Mouse (Mus musculus): ENCODE data around the gene Tmem270. TPM values are rescaled to one million over a fixed set of nuclear protein-coding genes. Genes with fewer than 3 reads are reported as not detected.
"Not testable (repeated sequence)": the region's sequence is repeated elsewhere in the genome, so short reads cannot be mapped to it uniquely, and the experiment has no call there.

The Tmem270 gene
- total and polyA plus RNA-seq, 2 experiments from 2014 or later: 0.19 TPM; not detected in 1

DNA sequence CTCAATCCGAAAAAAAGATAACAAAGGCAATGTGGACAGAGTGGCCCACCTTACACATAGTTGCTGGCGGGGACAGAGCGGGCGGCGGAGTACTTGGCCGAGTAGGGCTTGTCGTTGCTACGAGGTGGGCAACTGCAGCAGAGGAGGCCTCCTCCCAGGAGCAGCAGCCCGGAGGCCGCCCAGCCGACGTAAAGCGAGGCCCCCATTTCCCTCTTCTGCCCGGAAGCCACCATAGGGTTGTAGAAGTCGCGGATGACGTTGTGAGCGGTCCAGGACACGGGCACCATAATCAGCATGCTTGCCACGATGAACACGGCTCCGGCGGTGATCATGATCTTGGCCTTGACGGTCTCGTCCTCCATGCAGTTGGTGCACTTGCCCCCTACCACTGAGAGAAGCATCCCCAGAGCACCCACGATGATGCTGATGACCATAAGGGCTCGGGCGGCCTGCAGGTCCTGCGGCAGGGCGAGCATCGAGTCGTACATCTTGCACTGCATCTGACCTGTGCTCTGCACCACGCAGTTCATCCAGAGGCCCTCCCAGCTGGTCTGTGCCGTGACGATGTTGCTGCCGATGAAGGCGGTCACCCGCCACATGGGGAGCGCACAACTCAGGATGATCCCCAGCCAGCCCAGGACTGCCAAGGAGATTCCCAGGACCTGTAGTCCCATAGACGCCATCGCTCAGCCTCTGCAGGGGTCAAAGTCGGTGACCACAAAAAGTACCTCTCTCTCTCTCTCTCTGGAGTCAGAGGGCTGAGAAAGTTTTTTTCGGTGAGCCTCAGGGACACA lies 39.7 kb upstream of the Tmem270 start:
- TF ChIP-seq CTCF (IDR thresholded peaks at IDR 0.05): no peak
- H3K4me2 ChIP-seq (ENCODE audit: low read depth, low read length, poor library complexity, severe bottlenecking): no peak overlapping the region

DNA sequence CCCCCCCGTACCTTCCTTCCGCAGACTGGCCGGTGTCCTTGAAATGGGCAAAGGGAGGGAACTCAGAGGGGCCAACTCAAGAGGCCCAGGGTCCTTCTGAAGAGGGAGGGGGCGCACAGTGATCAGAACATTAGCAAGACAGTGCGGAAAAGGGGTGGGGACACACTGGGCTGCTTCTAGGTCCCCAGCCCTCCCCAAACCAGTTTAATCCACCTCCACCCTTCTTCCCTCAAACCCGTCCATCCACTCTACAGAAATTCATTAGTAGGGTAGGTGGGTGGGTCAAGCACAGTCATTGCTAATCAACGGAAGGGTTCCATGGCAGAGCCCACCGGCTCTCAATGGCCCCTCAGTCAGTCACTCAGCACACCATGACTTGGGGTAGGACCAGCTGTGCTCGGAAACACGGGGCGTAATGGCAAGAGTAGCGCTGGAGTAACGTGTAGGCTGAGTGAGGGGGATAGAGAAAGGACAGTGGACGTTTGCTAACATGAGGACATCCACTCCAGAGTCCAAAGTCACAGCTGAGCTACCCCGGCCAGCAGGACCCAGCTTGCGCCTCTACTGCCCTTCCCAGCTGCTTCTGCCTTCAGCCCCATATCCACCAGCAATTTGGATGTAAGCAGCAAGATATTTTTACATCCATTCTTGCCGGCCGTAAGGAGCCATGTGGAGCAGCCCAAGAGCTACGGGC lies 38.9 kb upstream of the Tmem270 start:
- TF ChIP-seq CTCF (IDR thresholded peaks at IDR 0.05): no peak
- no peak overlapping the region for H3K9ac ChIP-seq (replicated peaks; ENCODE audit: low read length, poor library complexity, severe bottlenecking)
- no peak overlapping the region for H3K27ac ChIP-seq (ENCODE audit: low read depth, low read length)
- H3K9me3 ChIP-seq (ENCODE audit: low read length): no peaks in the 10 kb centered on the region
- H3K4me2 ChIP-seq (ENCODE audit: low read depth, low read length, poor library complexity, severe bottlenecking): no peak overlapping the region
- no peaks in the 10 kb centered on the region for H3K4me1 ChIP-seq (ENCODE audit: insufficient read depth, low read length)
- ATAC-seq (ENCODE audit: low FRiP score) (no peak), DNase-seq (ENCODE audit: low spot score) (no peak)
- H3K4me3 ChIP-seq (ENCODE audit: low read depth, low read length): no peak overlapping the region
- no peaks in the 10 kb centered on the region for H3K36me3 ChIP-seq (ENCODE audit: insufficient read depth, low read length)
- WGBS: 58% methylated on average over 16 of the region's 19 CpGs
- peaks cover 17% of the 10 kb centered on the region; the same call in 1 of the 2 replicates for H3K27me3 ChIP-seq (ENCODE audit: insufficient read depth, low read length)

More for the DNA sequence above, 39.7 kb upstream of the Tmem270 start:
- 21% methylated on average over 43 of the region's 43 CpGs for WGBS
- no peak overlapping the region for H3K9ac ChIP-seq (replicated peaks; ENCODE audit: low read length, poor library complexity, severe bottlenecking)
- H3K4me1 ChIP-seq (ENCODE audit: insufficient read depth, low read length): no peaks in the 10 kb centered on the region
- no peaks in the 10 kb centered on the region for H3K9me3 ChIP-seq (ENCODE audit: low read length)
- ATAC-seq (ENCODE audit: low FRiP score): no peak
- H3K27ac ChIP-seq (ENCODE audit: low read depth, low read length): no peak overlapping the region
- peaks cover 17% of the 10 kb centered on the region; the same call in 1 of the 2 replicates for H3K27me3 ChIP-seq (ENCODE audit: insufficient read depth, low read length)
- no peak overlapping the region for H3K4me3 ChIP-seq (ENCODE audit: low read depth, low read length)
- no peak for DNase-seq (ENCODE audit: low spot score)
- H3K36me3 ChIP-seq (ENCODE audit: insufficient read depth, low read length): no peaks in the 10 kb centered on the region

DNA sequence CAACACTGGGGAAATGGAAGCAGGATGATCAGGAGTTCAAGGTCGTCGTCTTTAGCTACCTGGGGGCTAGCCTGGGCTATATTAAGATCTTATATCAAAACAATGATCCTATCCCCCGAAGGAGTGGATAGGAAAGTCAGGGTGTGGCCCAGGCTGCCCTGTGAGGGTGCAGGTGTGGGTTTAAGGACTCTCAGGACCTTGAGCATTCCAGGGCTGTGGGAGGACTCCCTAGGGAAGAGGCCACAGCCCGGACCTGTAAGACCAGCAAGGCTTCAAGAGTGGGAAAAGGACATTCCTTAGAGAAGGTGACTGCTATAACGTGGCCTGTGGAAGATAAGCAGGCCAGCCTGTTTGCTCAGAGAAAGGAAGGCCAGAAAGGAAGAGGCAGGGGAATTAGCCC lies 37.6 kb upstream of the Tmem270 start:
- H3K4me1 ChIP-seq (ENCODE audit: insufficient read depth, low read length): no peaks in the 10 kb centered on the region
- no peaks in the 10 kb centered on the region for H3K36me3 ChIP-seq (ENCODE audit: insufficient read depth, low read length)
- H3K9ac ChIP-seq (replicated peaks; ENCODE audit: low read length, poor library complexity, severe bottlenecking): no peak overlapping the region
- H3K4me2 ChIP-seq (ENCODE audit: low read depth, low read length, poor library complexity, severe bottlenecking): no peak overlapping the region
- 81% methylated on average over 5 of the region's 5 CpGs for WGBS
- DNase-seq (ENCODE audit: low spot score) (no peak), ATAC-seq (ENCODE audit: low FRiP score) (no peak)
- TF ChIP-seq CTCF (IDR thresholded peaks at IDR 0.05): no peak
- H3K4me3 ChIP-seq (ENCODE audit: low read depth, low read length): no peak overlapping the region
- H3K9me3 ChIP-seq (ENCODE audit: low read length): no peaks in the 10 kb centered on the region
- H3K27me3 ChIP-seq (ENCODE audit: insufficient read depth, low read length): peaks cover 17% of the 10 kb centered on the region; the same call in 1 of the 2 replicates
- H3K27ac ChIP-seq (ENCODE audit: low read depth, low read length): no peak overlapping the region

DNA sequence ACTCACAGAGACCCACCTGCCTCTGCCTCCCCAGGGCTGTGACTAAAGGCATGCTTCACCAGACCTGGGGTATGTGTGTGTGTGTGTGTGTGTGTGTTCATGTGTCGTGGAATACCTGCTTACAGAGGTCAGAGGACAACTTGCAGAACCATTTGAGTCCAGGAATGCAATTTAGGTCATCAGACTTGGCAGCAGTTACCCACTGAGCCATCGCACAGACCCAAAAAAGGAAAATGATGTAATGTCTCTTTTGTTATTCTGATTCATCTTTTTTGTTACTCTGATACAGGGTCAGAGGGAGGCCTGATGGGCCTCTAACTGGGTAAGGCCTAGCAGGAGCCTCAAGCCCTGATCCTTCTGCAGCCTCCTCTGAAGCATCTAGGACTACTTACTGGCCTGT lies 36.2 kb upstream of the Tmem270 start:
- no peak for DNase-seq (ENCODE audit: low spot score)
- Histone ChIP-seq H3K4me1 (ENCODE audit: insufficient read depth, low read length) (no peaks in the 10 kb centered on the region), H3K36me3 (ENCODE audit: insufficient read depth, low read length) (no peaks in the 10 kb centered on the region), H3K9ac (replicated peaks; ENCODE audit: low read length, poor library complexity, severe bottlenecking) (no peak overlapping the region), H3K9me3 (ENCODE audit: low read length) (no peaks in the 10 kb centered on the region), H3K27me3 (ENCODE audit: insufficient read depth, low read length) (peaks cover 17% of the 10 kb centered on the region; the same call in 1 of the 2 replicates), H3K4me3 (ENCODE audit: low read depth, low read length) (no peak overlapping the region), H3K27ac (ENCODE audit: low read depth, low read length) (no peak overlapping the region), H3K4me2 (ENCODE audit: low read depth, low read length, poor library complexity, severe bottlenecking) (no peak overlapping the region)
- ATAC-seq (ENCODE audit: low FRiP score): no peak
- WGBS: 75% methylated on average over 2 of the region's 2 CpGs
- TF ChIP-seq CTCF (IDR thresholded peaks at IDR 0.05): no peak

DNA sequence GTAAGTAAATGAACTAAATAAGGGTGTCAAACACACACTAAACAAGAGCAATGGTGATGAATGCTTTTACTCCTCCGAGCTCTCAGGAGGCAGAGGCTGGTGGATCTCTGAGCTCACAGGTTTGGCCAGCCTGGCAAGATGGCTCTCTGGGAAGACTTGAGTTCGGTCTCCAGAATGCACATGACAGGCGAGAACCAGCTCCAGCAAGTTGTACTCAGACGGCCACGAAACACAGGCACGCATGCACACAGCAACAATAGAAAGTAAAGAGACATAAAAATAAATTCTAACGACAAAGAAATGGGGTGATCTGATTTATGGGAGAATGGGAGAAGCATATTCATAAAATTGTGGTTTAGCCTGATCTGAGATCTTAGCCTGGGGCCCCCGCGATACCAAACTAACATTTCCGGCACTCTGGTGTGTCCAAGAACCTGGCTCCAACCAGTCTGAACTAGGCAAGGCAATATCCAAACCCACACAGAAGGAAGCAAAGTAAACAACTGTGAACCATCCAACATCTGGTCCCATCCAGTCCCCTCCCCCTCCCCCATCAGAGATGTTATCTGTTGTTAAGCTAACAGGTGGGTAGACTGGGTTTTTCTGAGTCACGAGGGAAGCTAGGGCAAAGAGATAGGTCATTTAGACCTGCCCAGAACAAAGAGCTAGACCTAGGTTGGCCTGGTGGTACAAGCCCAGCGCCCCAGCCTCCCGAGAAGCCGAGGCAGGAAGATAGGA lies 35.1 kb upstream of the Tmem270 start:
- peaks cover 14% of the 10 kb centered on the region; the same call in 1 of the 2 replicates for H3K27me3 ChIP-seq (ENCODE audit: insufficient read depth, low read length)
- H3K4me3 ChIP-seq (ENCODE audit: low read depth, low read length): no peak overlapping the region
- H3K9me3 ChIP-seq (ENCODE audit: low read length): no peaks in the 10 kb centered on the region
- no peak for DNase-seq (ENCODE audit: low spot score)
- H3K36me3 ChIP-seq (ENCODE audit: insufficient read depth, low read length): no peaks in the 10 kb centered on the region
- TF ChIP-seq CTCF (IDR thresholded peaks at IDR 0.05): no peak
- 88% methylated on average over 14 of the region's 14 CpGs for WGBS
- H3K27ac ChIP-seq (ENCODE audit: low read depth, low read length): no peak overlapping the region
- ATAC-seq (ENCODE audit: low FRiP score): no peak
- no peaks in the 10 kb centered on the region for H3K4me1 ChIP-seq (ENCODE audit: insufficient read depth, low read length)
- no peak overlapping the region for H3K4me2 ChIP-seq (ENCODE audit: low read depth, low read length, poor library complexity, severe bottlenecking)
- H3K9ac ChIP-seq (replicated peaks; ENCODE audit: low read length, poor library complexity, severe bottlenecking): no peak overlapping the region

DNA sequence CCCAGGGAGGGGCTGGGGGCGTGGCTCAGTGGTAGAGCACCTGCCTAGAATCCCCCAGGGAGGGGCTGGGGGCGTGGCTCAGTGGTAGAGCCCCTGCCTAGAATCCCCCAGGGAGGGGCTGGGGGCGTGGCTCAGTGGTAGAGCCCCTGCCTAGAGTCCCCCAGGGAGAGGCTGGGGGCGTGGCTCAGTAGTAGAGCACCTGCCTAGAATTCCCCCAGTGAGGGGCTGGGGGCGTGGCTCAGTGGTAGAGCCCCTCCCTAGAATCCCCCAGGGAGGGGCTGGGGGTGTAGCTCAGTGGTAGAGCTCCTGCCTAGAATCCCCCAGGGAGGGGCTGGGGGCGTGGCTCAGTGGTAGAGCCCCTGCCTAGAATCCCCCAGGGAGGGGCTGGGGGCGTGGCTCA lies 33.0 kb upstream of the Tmem270 start:
- not testable (repeated sequence) for H3K4me2 ChIP-seq (ENCODE audit: low read depth, low read length, poor library complexity, severe bottlenecking); H3K4me3 ChIP-seq (ENCODE audit: low read depth, low read length); H3K36me3 ChIP-seq (ENCODE audit: insufficient read depth, low read length); H3K27ac ChIP-seq (ENCODE audit: low read depth, low read length); DNase-seq (ENCODE audit: low spot score); H3K9me3 ChIP-seq (ENCODE audit: low read length); H3K9ac ChIP-seq (replicated peaks; ENCODE audit: low read length, poor library complexity, severe bottlenecking); H3K4me1 ChIP-seq (ENCODE audit: insufficient read depth, low read length); H3K27me3 ChIP-seq (ENCODE audit: insufficient read depth, low read length); ATAC-seq (ENCODE audit: low FRiP score)
- 86% methylated on average over 2 of the region's 7 CpGs for WGBS

Data from midbrain, postnatal 0 days (tissue).